Mouse (Mus musculus): Measurements from ENCODE around the gene Zfp131. TPM values are rescaled to one million over a fixed set of nuclear protein-coding genes. Genes with fewer than 3 reads are reported as not detected.
A peak's percentile ranks its signal among the peaks of the same experiment; 100 is the strongest.

Zfp131 gene
- polyA plus RNA-seq, 1 experiment from 2014 or later: 43.8 TPM

- no peaks in the 10 kb centered on the region for H3K9me3 ChIP-seq
- H3K4me1 ChIP-seq (replicated peaks): peaks cover 20% of the 10 kb centered on the region
- no peak overlapping the region for H3K9ac ChIP-seq (replicated peaks)
- WGBS: 91% methylated on average over 5 of the region's 5 CpGs
- H3K27ac ChIP-seq: no peak overlapping the region
- no peak overlapping the region for H3K4me3 ChIP-seq (replicated peaks)
- H3K27me3 ChIP-seq: no peaks in the 10 kb centered on the region
- ATAC-seq: no peak
- H3K36me3 ChIP-seq: peaks cover 7% of the 10 kb centered on the region; the same call in 1 of the 2 replicates
- no peak overlapping the region for H3K4me2 ChIP-seq (replicated peaks)
These were observed 2.2 kb upstream of the Zfp131 start for GRCm38 (mm10) chr13:119792791-119793404.

- Histone ChIP-seq H3K27ac (peak overlapping the region; percentile 96), H3K9ac (replicated peaks) (peak overlapping the region; percentile 94), H3K4me1 (replicated peaks) (peaks cover 24% of the 10 kb centered on the region), H3K27me3 (no peaks in the 10 kb centered on the region), H3K4me2 (replicated peaks) (peak overlapping the region; percentile 67), H3K4me3 (replicated peaks) (peak overlapping the region; percentile 83), H3K36me3 (peaks cover 16% of the 10 kb centered on the region), H3K9me3 (no peaks in the 10 kb centered on the region)
- WGBS: 5% methylated on average over 18 of the region's 18 CpGs
- ATAC-seq: peak; percentile 18; the same call in 1 of the 2 replicates
These were observed 969 bp upstream of the Zfp131 start for GRCm38 (mm10) chr13:119791580-119792135.

- Histone ChIP-seq H3K9ac (replicated peaks) (peak overlapping the region; percentile 94), H3K9me3 (no peaks in the 10 kb centered on the region), H3K4me1 (replicated peaks) (peaks cover 29% of the 10 kb centered on the region), H3K36me3 (peaks cover 27% of the 10 kb centered on the region), H3K27ac (peak overlapping the region; percentile 96), H3K4me3 (replicated peaks) (peak overlapping the region; percentile 83), H3K27me3 (no peaks in the 10 kb centered on the region), H3K4me2 (replicated peaks) (peak overlapping the region; percentile 56)
- ATAC-seq: peak; percentile 79
- under 1% methylated on average over 51 of the region's 66 CpGs for WGBS
These were observed 605 bp downstream of the Zfp131 start for GRCm38 (mm10) chr13:119789851-119790717.

GRCm38 (mm10) chr13:119783581-119783980, 7.1 kb downstream of the Zfp131 start:
- no peak overlapping the region for H3K4me2 ChIP-seq (replicated peaks)
- H3K9me3 ChIP-seq: no peaks in the 10 kb centered on the region
- H3K27me3 ChIP-seq: no peaks in the 10 kb centered on the region
- no peak overlapping the region for H3K9ac ChIP-seq (replicated peaks)
- no peak for ATAC-seq
- 88% methylated on average over 4 of the region's 4 CpGs for WGBS
- H3K4me3 ChIP-seq (replicated peaks): no peak overlapping the region
- H3K27ac ChIP-seq: no peak overlapping the region
- H3K4me1 ChIP-seq (replicated peaks): peaks cover 12% of the 10 kb centered on the region
- peaks cover 77% of the 10 kb centered on the region for H3K36me3 ChIP-seq

- Histone ChIP-seq H3K4me3 (replicated peaks) (no peak overlapping the region), H3K4me1 (replicated peaks) (no peaks in the 10 kb centered on the region), H3K9ac (replicated peaks) (no peak overlapping the region), H3K36me3 (peaks cover 83% of the 10 kb centered on the region), H3K27me3 (no peaks in the 10 kb centered on the region), H3K9me3 (no peaks in the 10 kb centered on the region), H3K4me2 (replicated peaks) (no peak overlapping the region), H3K27ac (no peak overlapping the region)
- WGBS: 92% methylated on average over 6 of the region's 6 CpGs
- ATAC-seq: no peak
These were observed 22.1 kb downstream of the Zfp131 start for GRCm38 (mm10) chr13:119768541-119768940.

GRCm38 (mm10) chr13:119766480-119766879, 24.2 kb downstream of the Zfp131 start:
- ATAC-seq: no peak
- H3K9ac ChIP-seq (replicated peaks): no peak overlapping the region
- H3K4me2 ChIP-seq (replicated peaks): no peak overlapping the region
- H3K4me1 ChIP-seq (replicated peaks): no peaks in the 10 kb centered on the region
- peaks cover 75% of the 10 kb centered on the region for H3K36me3 ChIP-seq
- H3K4me3 ChIP-seq (replicated peaks): no peak overlapping the region
- H3K27me3 ChIP-seq: no peaks in the 10 kb centered on the region
- no peaks in the 10 kb centered on the region for H3K9me3 ChIP-seq
- 94% methylated on average over 7 of the region's 7 CpGs for WGBS
- H3K27ac ChIP-seq: no peak overlapping the region

- 0 out of 2 replicates have a peak overlapping the region, but pooled peaks have one; percentile 60 for H3K4me3 ChIP-seq (replicated peaks)
- 34% methylated on average over 5 of the region's 5 CpGs for WGBS
These were observed 33.9 kb downstream of the Zfp131 start for GRCm38 (mm10) chr13:119756831-119757230.

GRCm38 (mm10) chr13:119755681-119756471, 34.8 kb downstream of the Zfp131 start, which contains the start of gene Nim1k:
Gene Nim1k (minus strand): TSS chr13:119755882.
- Histone ChIP-seq H3K4me2 (replicated peaks) (peak within 1 kb of the TSS; percentile 96), H3K9me3 (no peaks in the 10 kb centered on the region), H3K4me3 (replicated peaks) (peak within 1 kb of the TSS; percentile 60), H3K4me1 (replicated peaks) (peaks cover 30% of the 10 kb centered on the region), H3K27me3 (no peaks in the 10 kb centered on the region), H3K27ac (peak within 1 kb of the TSS; percentile 84), H3K36me3 (peaks cover 5% of the 10 kb centered on the region), H3K9ac (replicated peaks) (peak within 1 kb of the TSS; percentile 84)
- ATAC-seq: peak; percentile 95
- WGBS: 2% methylated on average over 43 of the region's 43 CpGs

More at GRCm38 (mm10) chr13:119756831-119757230, 33.9 kb downstream of the Zfp131 start:
- Histone ChIP-seq H3K36me3 (peaks cover 14% of the 10 kb centered on the region), H3K4me2 (replicated peaks) (no peak overlapping the region; the same call in 1 of the 2 replicates), H3K9ac (replicated peaks) (no peak overlapping the region), H3K9me3 (no peaks in the 10 kb centered on the region), H3K4me1 (replicated peaks) (peaks cover 30% of the 10 kb centered on the region), H3K27ac (no peak overlapping the region), H3K27me3 (no peaks in the 10 kb centered on the region)
- no peak for ATAC-seq

- peak; percentile 75 for ATAC-seq
- H3K9me3 ChIP-seq: no peaks in the 10 kb centered on the region
- peaks cover 30% of the 10 kb centered on the region for H3K4me1 ChIP-seq (replicated peaks)
- H3K4me3 ChIP-seq (replicated peaks): peak overlapping the region; percentile 60
- H3K27me3 ChIP-seq: no peaks in the 10 kb centered on the region
- under 1% methylated on average over 16 of the region's 16 CpGs for WGBS
- H3K36me3 ChIP-seq: peaks cover 5% of the 10 kb centered on the region; the same call in 1 of the 2 replicates
- peak overlapping the region; percentile 84 for H3K27ac ChIP-seq
- peak overlapping the region; percentile 96 for H3K4me2 ChIP-seq (replicated peaks)
- H3K9ac ChIP-seq (replicated peaks): peak overlapping the region; percentile 84
These were observed 35.5 kb downstream of the Zfp131 start for GRCm38 (mm10) chr13:119755141-119755547.

- H3K27ac ChIP-seq: no peak overlapping the region
These were observed 36.1 kb downstream of the Zfp131 start for GRCm38 (mm10) chr13:119754635-119755020.

More at GRCm38 (mm10) chr13:119754635-119755020, 36.1 kb downstream of the Zfp131 start:
- Histone ChIP-seq H3K4me1 (replicated peaks) (peaks cover 26% of the 10 kb centered on the region), H3K9me3 (no peaks in the 10 kb centered on the region), H3K27me3 (no peaks in the 10 kb centered on the region), H3K36me3 (peaks cover 5% of the 10 kb centered on the region; the same call in 1 of the 2 replicates), H3K4me3 (replicated peaks) (peak overlapping the region; percentile 60), H3K4me2 (replicated peaks) (peak overlapping the region; percentile 96), H3K9ac (replicated peaks) (no peak overlapping the region; the same call in 1 of the 2 replicates)
- 20% methylated on average over 3 of the region's 3 CpGs for whole genome bisulfite sequencing
- no peak for ATAC-seq

All from midbrain, embryonic 13.5 days (tissue).